Mouse (Mus musculus) ES-CJ7 (cell line): ENCODE data around the gene Tshz2.
A peak's percentile ranks its signal among the peaks of the same experiment; 100 is the strongest.

Source experiments
- DNase-seq: peaks from one replicate; pipeline ENCODE4 v3.0.0; 2011; ENCODE audit warnings: low read depth, low spot score

The Tshz2 gene

DNA sequence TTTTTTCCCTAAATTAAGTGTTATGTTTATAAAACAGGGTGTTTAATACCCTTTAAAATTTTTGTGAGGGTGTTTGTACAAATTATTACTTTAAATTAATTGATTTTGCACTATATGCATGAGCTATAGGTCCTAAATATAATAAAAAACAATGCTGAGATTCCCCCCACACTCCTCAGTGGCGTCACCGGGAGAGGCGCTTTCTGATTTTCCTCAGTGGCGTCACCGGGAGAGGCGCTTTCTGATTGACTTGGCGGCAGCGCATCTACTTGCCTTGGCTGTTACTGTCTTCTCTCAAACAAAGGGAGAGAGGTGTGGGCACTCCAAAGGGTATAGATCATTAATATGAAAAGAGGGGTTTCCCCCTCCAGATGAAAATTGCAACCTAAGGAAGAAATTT lies 179.2 kb downstream of the Tshz2 start:
- DNase-seq: no peak

- DNase-seq: no peak
Measured at GRCm38 (mm10) chr2:169812940-169813339, 180.1 kb downstream of the Tshz2 start.

GRCm38 (mm10) chr2:169814351-169814750 lies 181.5 kb downstream of the Tshz2 start:
- no peak for DNase-seq

DNA sequence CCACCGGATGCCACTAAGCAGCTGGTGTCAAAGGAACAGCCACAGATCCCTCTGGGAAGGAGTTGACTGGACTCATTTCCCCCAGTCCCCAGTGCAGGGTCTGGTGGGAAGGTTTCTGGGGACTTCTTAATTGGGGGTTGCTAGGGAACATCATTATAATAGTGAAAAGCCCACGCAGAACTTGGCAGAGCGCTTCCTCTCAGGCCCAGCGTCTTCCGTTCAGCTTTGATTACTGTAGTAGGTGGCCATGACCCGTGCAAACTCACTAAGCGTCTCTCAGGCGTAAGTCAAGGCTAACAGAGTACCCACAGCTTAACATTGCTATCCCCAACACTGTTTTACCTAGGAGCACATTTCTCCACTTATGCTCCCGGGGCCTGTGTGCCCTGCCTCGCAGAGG lies 181.9 kb downstream of the Tshz2 start:
- no peak for DNase-seq

- DNase-seq: no peak
Measured at GRCm38 (mm10) chr2:169821021-169821441, 188.2 kb downstream of the Tshz2 start.

DNA sequence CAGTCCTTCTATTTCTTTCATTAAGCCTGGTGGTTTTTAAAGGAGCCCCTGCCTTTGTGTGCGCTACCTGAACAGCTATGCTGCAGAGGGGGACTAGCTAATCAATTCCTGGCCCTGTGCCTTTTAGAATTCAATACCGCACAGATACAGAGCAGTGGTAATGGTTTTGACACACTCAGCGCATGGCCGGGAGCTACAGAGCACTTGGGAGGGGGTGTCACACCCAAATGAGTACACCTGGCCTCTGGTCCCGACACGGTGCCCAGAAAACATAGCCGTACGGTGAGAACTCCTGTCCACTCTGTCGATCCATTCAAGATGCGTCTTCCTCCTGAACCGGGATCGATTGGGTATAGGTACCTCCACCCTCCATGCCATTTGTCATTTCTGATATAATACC lies 193.1 kb downstream of the Tshz2 start:
- DNase-seq: no peak

DNA sequence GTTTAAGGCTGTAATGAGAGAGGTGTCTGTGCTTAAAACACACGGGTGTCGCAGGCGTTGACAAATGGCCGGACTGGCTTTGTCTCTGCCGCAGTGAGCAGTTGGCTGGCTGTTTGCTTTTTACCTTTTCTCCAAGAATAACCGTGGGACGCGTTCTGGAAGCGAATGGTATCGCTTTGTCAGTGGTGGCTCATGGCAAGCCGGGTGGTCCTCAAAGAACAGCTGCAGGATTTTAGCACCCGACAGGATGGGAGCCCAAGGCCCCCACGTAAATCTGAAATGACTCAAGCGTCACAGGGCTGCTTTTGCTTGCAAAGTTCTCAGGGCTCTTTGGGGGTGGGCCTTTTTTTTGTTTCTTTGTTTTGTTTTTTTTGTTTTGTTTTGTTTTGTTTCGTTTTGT lies 193.5 kb downstream of the Tshz2 start:
- no peak for DNase-seq

DNA sequence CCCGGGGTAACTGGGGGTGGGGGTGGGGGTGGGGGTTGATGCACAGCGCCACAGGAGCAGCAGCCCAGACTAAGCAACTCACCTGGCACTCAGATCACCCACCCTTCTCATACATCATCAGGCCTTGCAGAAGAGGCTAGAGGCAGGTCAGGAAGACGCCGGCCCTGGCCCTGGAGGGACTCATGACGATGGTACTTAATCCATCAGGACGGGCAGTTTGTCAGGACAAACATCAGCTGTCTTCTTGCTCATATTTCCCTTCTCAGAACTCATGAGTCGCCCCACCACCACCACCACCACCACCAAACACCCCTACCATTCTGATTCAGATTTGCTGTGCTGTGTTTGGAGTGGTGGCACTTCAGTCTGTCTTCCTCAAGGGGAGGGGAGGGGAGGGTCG lies 194.0 kb downstream of the Tshz2 start:
- DNase-seq: no peak

- no peak for DNase-seq
Measured at GRCm38 (mm10) chr2:169832184-169832583, 199.4 kb downstream of the Tshz2 start.

GRCm38 (mm10) chr2:169833638-169834037 lies 200.8 kb downstream of the Tshz2 start:
- no peak for DNase-seq

- DNase-seq: no peak
Measured at GRCm38 (mm10) chr2:169834602-169835001, 201.8 kb downstream of the Tshz2 start.

- no peak for DNase-seq
Measured at GRCm38 (mm10) chr2:169837031-169837605, 204.3 kb downstream of the Tshz2 start.

GRCm38 (mm10) chr2:169838521-169838920 lies 205.7 kb downstream of the Tshz2 start:
- no peak for DNase-seq

GRCm38 (mm10) chr2:169841442-169841841 lies 208.6 kb downstream of the Tshz2 start:
- DNase-seq: no peak

- DNase-seq: no peak
Measured at GRCm38 (mm10) chr2:169842494-169842893, 209.7 kb downstream of the Tshz2 start.

DNA sequence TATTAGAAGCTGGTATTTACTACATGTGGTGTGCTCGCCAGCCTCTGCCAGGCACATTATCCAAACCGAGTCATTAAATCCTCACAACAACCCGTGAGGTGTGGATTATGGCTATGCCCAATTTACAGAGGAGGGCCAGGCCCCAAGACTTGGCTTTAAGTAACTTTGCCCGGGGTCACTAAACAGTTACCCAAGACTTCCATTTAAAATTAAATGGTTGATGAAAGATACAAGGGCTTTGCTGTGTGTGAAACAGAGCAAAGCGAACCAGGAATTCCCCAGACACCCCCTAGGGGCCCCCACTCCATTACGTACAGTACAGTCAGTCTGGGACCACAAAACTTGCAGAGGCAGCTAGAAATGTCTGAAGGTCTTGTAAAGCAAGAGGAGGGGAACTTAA lies 210.7 kb downstream of the Tshz2 start:
- no peak for DNase-seq

- peak; percentile 61 for DNase-seq
Measured at GRCm38 (mm10) chr2:169849077-169849476, 216.3 kb downstream of the Tshz2 start.

DNA sequence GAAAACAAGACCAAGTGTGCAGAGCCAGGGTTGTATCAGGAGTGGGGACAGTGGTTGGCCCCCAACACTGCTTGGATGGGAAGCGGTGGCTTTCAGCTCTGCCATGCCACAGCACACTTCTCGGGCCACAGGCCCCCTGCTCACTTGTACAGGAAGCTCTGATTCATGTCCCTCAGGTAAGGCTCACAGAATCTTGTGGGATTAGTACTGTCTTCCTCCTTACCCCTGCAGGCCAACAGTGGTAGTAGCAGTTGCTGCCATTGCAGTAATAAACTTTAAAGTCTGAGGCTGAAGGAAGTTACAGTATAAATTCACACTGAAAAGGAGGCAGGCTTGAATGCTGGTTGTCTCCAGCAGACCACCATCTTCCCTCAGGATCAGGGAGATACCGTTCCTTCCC lies 216.7 kb downstream of the Tshz2 start:
- peak; percentile 61 for DNase-seq

- no peak for DNase-seq
Measured at GRCm38 (mm10) chr2:169851606-169852005, 218.8 kb downstream of the Tshz2 start.

GRCm38 (mm10) chr2:169854491-169854890 lies 221.7 kb downstream of the Tshz2 start:
- peak; percentile 41 for DNase-seq

DNA sequence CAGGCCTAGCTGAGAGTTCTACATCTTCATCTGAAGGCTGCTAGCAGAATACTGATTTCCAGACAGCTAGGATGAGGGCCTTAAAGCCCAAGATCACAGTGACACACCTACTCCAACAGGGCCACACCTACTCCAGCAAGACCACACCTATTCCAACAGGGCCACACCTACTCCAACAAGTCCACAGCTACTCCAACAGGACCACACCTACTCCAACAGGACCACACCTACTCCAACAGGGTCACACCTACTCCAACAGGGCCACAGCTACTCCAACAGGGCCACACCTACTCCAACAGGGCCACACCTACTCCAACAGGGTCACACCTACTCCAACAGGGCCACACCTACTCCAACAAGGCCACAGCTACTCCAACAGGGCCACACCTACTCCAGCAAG lies 224.2 kb downstream of the Tshz2 start:
- DNase-seq: peak; percentile 57

DNA sequence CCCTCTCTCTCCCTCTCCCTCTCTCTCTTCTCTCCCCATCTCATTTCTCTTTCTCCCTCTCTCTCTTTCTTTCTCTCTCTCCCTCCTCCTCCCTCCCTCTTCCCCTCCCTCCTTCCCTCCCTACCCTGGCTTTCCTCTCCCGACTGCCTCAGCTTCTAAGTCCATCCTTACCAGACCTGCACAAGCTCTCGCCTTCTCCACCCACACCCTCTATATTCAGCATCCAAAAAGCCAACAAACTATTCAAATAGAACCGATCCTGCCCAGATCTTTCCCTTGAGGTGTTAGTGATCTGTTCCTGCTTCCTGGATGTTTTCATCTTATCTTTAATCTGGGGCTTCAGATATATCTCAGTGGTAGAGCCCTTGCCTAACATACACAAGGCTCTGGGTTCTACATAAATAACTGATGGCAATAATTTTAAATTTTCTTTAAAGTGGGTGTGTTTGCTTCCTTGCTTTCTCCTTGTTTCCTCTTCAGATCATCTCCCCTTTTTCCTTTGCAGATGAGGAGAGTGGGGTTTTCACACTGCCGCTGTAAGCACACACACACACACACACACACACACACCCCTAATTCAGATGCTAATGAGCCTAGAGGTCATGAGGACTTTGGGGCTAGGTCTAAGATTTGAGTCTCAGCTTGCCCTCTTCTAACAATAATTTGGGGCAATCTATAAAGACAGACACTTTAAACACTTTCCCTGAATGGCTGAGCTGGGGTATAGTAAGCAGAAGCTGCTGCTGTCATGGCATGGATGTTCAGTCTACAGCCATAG lies 226.5 kb downstream of the Tshz2 start:
- peak; percentile 71 for DNase-seq

DNA sequence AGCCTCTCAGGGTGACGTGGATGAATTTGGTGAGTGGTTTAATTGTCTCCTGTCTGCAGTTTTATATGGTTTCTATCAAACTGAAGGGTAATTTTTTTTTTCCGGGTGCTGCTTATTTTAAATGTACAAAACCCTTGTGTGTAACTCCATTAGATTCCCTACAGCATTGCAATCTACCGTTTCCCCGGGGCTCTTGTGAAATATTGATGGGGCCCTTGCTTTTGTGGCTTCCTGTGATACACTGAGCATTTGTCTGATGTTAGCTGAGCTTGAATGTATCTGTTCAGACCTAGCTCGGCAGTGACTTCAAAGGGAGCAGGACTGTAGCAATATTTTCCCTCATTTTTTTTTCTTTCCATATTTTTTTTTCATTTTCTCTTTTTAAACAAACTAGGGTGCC lies 228.1 kb downstream of the Tshz2 start:
- no peak for DNase-seq
